Mouse (Mus musculus) heart, embryonic 16.5 days (tissue): Measurements from ENCODE around the gene Ube2m. TPM values are rescaled to one million over a fixed set of nuclear protein-coding genes. Genes with fewer than 3 reads are reported as not detected.
A peak's percentile ranks its signal among the peaks of the same experiment; 100 is the strongest.

Source experiments
- ATAC-seq: fragments of 200-750 bp; cut with Nextera tagmentation; replicated peaks from 2 replicates; pipeline ENCODE4 v1.8.0; 2017; ENCODE audit warnings: moderate number of reproducible peaks; ENCODE audit not compliant: insufficient read depth, low FRiP score; ENCODE audit errors: extremely low read depth
- H3K27ac ChIP-seq: fragments of 300-500 bp; sonication (generic); 2 replicates; pipeline ENCODE4 v1.5.1; 2014; ENCODE audit warnings: mild to moderate bottlenecking, low read length, control low read depth, moderate library complexity
- H3K27me3 ChIP-seq: fragments of 300-500 bp; sonication (generic); 2 replicates; pipeline ENCODE4 v1.6.1; 2014; ENCODE audit warnings: low read length, mixed read lengths; ENCODE audit not compliant: control insufficient read depth, insufficient read depth
- H3K36me3 ChIP-seq: fragments of 300-500 bp; sonication (generic); 2 replicates; pipeline ENCODE4 v1.6.1; 2014; ENCODE audit not compliant: control insufficient read depth, insufficient read depth
- H3K4me1 ChIP-seq: fragments of 300-500 bp; sonication (generic); 2 replicates; pipeline ENCODE4 v1.6.1; 2014; ENCODE audit warnings: low read length, mixed read lengths; ENCODE audit not compliant: control insufficient read depth, insufficient read depth
- H3K4me2 ChIP-seq: fragments of 300-500 bp; sonication (generic); 2 replicates; pipeline ENCODE4 v1.6.1; 2014; ENCODE audit warnings: low read depth, mild to moderate bottlenecking, control low read depth, low read length
- H3K4me3 ChIP-seq: fragments of 300-500 bp; sonication (generic); 2 replicates; pipeline ENCODE4 v1.5.1; 2014; ENCODE audit warnings: mild to moderate bottlenecking, control low read depth, low read length
- H3K9ac ChIP-seq: fragments of 300-500 bp; sonication (generic); 2 replicates; pipeline ENCODE4 v1.6.1; 2014; ENCODE audit warnings: low read length, control low read depth
- H3K9me3 ChIP-seq: fragments of 300-500 bp; sonication (generic); replicated peaks from 2 replicates; pipeline ENCODE4 v1.6.1; 2016; ENCODE audit warnings: low read length; ENCODE audit not compliant: control insufficient read depth
- WGBS: fragments of 180-500 bp; shearing (Covaris S2); extraction: QIAGEN DNeasy Blood & Tissue Kit; methylation state at CpG from one replicate; pipeline ENCODE4 v1.1.7; 2014; 5-methylcytosine and 5-hydroxymethylcytosine counted together
- polyA plus RNA-seq: library from polyadenylated mRNA; unstranded; fragments of >200 nt; fragmentation: Nextera tagmentation; extraction: Ambion mirVana; gene quantifications from 2 replicates; pipeline ENCODE4 v1.2.1, GENCODE M21; 2015

The Ube2m gene
- polyA plus RNA-seq, 1 experiment from 2014 or later: 49.0 TPM

DNA sequence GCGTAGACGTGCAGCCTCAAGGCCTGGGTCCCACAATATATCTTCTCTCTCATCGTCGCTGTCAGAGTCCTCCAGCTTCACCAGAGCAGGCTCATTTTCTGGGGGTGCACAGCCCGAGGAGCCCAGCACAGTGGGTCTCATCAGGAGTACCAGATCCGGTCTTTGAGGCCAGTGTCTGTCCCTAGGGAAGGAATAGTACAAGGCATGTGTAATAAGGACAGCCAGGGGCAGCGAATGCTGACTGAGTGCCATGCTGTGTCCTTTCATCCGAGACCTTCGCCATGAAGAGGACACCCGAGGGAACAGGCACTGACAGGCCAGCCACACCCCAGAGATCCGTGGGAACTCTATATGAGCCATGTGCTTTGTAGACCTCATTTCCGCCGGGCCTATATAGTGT, 14.9 kb upstream of the Ube2m start:
- Histone ChIP-seq H3K27me3 (no peaks in the 10 kb centered on the region), H3K9me3 (no peaks in the 10 kb centered on the region), H3K27ac (no peak overlapping the region), H3K36me3 (no peaks in the 10 kb centered on the region), H3K4me3 (no peak overlapping the region), H3K9ac (no peak overlapping the region), H3K4me1 (peaks cover 4% of the 10 kb centered on the region; the same call in 1 of the 2 replicates), H3K4me2 (no peak overlapping the region)
- ATAC-seq: no peak
- 87% methylated on average over 13 of the region's 13 CpGs for WGBS

DNA sequence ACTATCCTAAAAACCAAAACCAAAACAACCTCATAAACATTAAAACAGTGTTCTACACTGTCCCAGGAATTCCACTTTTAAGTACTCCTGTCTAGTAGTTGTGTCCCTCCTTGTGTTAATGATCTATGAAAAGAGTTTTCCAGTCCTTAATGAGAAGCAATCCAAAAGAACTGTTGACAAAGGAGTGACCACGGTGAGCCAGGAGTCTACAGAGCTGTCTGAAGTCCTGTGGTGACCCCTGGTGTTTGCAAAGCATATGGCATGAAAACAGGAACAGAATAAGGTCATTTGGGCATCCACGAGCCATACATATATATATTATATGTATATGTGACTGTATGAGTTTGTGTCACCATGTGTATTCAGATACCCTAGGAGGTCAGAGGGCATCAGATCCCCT, 8.0 kb upstream of the Ube2m start:
- H3K9me3 ChIP-seq: peaks cover 6% of the 10 kb centered on the region; the same call in 1 of the 2 replicates
- H3K4me1 ChIP-seq: no peaks in the 10 kb centered on the region
- no peak overlapping the region for H3K27ac ChIP-seq
- no peak overlapping the region for H3K4me2 ChIP-seq
- no peak overlapping the region for H3K9ac ChIP-seq
- no peak overlapping the region for H3K4me3 ChIP-seq
- H3K36me3 ChIP-seq: no peaks in the 10 kb centered on the region
- ATAC-seq: peak; percentile 71
- WGBS: 0% methylated on average over 2 of the region's 2 CpGs
- H3K27me3 ChIP-seq: peaks cover 31% of the 10 kb centered on the region

DNA sequence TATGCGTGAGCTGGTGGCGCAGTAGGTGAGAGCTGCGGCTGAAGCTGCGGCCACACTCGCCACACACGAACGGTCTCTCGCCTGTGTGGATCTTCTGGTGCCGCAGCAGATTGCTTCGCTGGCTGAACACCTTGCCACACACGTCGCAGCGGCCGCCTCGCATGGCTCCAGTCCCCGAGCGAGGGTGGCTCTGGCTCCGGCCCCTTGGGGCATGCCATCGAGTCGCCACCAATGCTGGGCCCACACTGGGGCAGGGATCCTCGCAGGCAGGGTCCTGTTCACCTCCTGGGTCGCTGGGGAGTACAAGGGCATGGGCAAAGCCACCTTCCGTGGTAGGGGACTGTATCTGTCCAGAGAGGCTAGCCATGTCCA, 6.2 kb upstream of the Ube2m start:
- peaks cover 6% of the 10 kb centered on the region; the same call in 1 of the 2 replicates for H3K9me3 ChIP-seq
- no peaks in the 10 kb centered on the region for H3K36me3 ChIP-seq
- H3K27me3 ChIP-seq: peaks cover 31% of the 10 kb centered on the region
- WGBS: 4% methylated on average over 23 of the region's 23 CpGs
- peak overlapping the region; percentile 87 for H3K4me2 ChIP-seq
- H3K4me3 ChIP-seq: peak overlapping the region; percentile 54
- H3K4me1 ChIP-seq: peaks cover 3% of the 10 kb centered on the region
- H3K27ac ChIP-seq: no peak overlapping the region
- peak overlapping the region; percentile 70 for H3K9ac ChIP-seq
- ATAC-seq: no peak

DNA sequence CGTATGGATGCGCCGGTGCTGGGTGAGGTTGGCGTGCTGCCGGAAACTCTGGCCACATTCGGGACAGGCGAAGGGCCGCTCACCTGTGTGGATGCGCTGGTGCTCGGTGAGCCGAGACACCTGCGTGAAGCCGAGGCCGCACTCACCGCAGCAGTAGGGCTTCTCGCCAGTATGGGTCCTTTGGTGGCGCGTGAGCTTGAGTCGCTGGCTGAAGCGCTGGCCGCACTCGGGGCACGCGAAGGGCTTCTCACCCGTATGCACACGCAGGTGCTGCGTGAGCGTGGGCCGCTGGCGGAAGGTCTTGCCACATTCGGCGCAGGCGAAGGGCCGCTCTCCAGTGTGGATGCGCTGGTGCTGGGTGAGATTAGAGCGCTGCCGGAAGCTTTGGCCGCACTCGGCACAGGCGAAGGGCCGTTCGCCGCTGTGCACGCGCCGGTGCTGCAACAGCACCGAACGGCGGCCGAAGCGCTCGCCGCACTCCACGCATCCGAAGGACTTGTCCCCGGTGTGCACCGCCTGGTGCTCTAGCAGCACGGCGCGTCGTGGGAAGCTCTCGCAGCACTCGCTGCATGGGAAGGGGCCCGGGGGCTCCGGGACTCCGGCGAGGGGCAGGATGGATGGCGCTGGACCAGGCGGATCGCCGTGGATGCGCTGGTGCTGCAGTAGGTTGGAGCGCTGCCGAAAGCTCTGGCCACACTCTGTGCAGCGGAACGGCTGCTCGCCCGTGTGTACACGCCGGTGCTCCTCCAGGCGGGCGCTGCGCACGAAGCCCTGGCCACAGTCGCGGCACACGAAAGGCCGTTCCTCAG, 5.6 kb upstream of the Ube2m start:
- Histone ChIP-seq H3K9ac (peak overlapping the region; percentile 70), H3K36me3 (no peaks in the 10 kb centered on the region), H3K27ac (no peak overlapping the region), H3K4me1 (peaks cover 9% of the 10 kb centered on the region), H3K4me2 (peak overlapping the region; percentile 87), H3K27me3 (peaks cover 31% of the 10 kb centered on the region), H3K4me3 (peak overlapping the region; percentile 54), H3K9me3 (peaks cover 6% of the 10 kb centered on the region; the same call in 1 of the 2 replicates)
- ATAC-seq: 0 out of 2 replicates have a peak, but pooled peaks have one; percentile 19
- 6% methylated on average over 88 of the region's 88 CpGs for WGBS

DNA sequence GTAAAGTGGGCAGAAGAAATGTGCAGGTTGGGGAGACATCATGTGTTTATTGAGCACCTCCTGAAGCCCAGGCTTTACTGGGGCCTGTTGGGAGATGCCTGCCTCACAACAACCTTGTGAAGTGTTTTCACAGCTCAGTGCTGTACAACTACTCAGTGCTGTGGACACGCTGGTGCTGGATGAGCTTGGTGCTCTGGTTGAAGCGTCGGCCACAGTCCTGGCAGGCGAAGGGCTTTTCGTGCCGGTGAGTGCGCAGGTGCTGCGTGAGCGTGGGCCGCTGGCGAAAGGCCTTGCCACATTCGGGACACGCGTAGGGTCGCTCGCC, 5.0 kb upstream of the Ube2m start:
- peaks cover 9% of the 10 kb centered on the region for H3K4me1 ChIP-seq
- peaks cover 6% of the 10 kb centered on the region; the same call in 1 of the 2 replicates for H3K9me3 ChIP-seq
- peak overlapping the region; percentile 87; the same call in 1 of the 2 replicates for H3K4me2 ChIP-seq
- no peak for ATAC-seq
- no peak overlapping the region for H3K27ac ChIP-seq
- H3K9ac ChIP-seq: no peak overlapping the region
- H3K4me3 ChIP-seq: peak overlapping the region; percentile 54
- H3K27me3 ChIP-seq: peaks cover 31% of the 10 kb centered on the region
- H3K36me3 ChIP-seq: no peaks in the 10 kb centered on the region
- WGBS: 42% methylated on average over 16 of the region's 16 CpGs

DNA sequence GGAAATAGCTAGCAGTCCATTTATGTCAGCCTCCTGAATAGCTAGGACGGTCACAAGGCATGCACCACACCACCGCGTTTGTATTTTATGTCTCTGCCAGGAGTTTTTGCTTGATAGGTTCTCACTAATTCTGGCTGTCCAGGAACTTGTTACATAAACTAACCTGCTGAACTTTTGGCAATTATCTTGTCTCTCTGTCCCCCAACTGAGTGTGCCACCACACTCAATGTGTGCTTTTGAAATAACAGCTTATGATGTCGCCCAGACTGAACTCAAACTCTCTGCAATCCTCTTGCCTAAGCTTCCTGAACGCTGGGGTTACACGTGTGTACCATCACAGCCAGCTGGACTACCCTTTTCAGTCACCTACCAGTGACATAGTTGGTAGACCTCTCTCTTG, 4.4 kb upstream of the Ube2m start:
- no peak for ATAC-seq
- no peak overlapping the region for H3K9ac ChIP-seq
- 62% methylated on average over 6 of the region's 6 CpGs for WGBS

DNA sequence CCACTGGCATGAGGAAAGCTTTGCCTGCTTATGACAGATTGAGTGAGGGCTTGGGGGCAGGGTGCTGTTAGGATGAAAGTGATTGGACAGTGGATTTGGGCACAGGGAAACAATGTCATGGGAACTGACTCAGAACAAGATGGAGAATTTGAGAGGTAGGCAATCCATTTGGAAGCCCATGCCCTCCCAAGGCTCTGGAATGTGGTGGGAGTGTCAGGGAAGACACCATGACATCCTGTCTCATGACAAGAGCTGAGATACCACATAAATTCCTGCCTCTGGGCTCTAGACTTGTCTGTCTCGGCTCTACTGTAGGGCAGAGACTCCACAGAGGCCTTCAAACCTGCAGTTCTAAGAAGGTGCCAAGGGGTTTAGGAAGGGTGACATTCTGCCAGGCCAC, 3.2 kb upstream of the Ube2m start:
- H3K27ac ChIP-seq: no peak overlapping the region
- peaks cover 17% of the 10 kb centered on the region for H3K4me1 ChIP-seq
- no peak for ATAC-seq
- H3K36me3 ChIP-seq: no peaks in the 10 kb centered on the region; the same call in 1 of the 2 replicates
- peaks cover 31% of the 10 kb centered on the region for H3K27me3 ChIP-seq
- H3K9ac ChIP-seq: no peak overlapping the region
- no peak overlapping the region for H3K4me3 ChIP-seq
- 59% methylated on average over 1 of the region's 1 CpGs for WGBS
- H3K4me2 ChIP-seq: no peak overlapping the region
- peaks cover 6% of the 10 kb centered on the region; the same call in 1 of the 2 replicates for H3K9me3 ChIP-seq

More for the DNA sequence above, 4.4 kb upstream of the Ube2m start:
- H3K9me3 ChIP-seq: peaks cover 6% of the 10 kb centered on the region; the same call in 1 of the 2 replicates
- no peak overlapping the region for H3K4me2 ChIP-seq
- peaks cover 31% of the 10 kb centered on the region for H3K27me3 ChIP-seq
- H3K4me3 ChIP-seq: no peak overlapping the region
- H3K4me1 ChIP-seq: peaks cover 9% of the 10 kb centered on the region
- H3K27ac ChIP-seq: no peak overlapping the region
- no peaks in the 10 kb centered on the region for H3K36me3 ChIP-seq

DNA sequence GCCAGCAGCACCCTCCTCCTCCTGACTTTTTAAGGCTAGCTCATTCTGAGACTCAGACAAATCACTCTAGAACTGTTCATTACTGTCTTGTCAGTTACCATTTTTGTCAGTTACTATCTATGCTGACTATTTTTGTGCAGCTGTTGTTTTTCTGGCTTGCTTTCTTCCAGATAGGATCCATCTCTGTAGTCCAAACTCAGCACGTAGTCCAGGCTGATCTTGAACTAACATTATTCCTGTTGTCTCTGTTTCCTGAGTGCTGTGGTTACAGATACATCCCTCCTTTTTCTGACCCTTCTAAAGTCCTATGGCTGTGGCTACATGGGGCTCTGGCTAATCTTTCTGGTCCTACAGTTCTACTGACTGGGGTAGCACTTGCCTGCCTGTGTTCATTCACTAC, 1.1 kb upstream of the Ube2m start:
- Histone ChIP-seq H3K4me3 (peak overlapping the region; percentile 87), H3K36me3 (peaks cover 12% of the 10 kb centered on the region), H3K27ac (peak overlapping the region; percentile 99), H3K4me1 (peaks cover 22% of the 10 kb centered on the region), H3K4me2 (peak overlapping the region; percentile 92), H3K9ac (peak overlapping the region; percentile 90), H3K9me3 (peaks cover 6% of the 10 kb centered on the region; the same call in 1 of the 2 replicates), H3K27me3 (peaks cover 17% of the 10 kb centered on the region)
- no peak for ATAC-seq
- WGBS: 54% methylated on average over 1 of the region's 1 CpGs

DNA sequence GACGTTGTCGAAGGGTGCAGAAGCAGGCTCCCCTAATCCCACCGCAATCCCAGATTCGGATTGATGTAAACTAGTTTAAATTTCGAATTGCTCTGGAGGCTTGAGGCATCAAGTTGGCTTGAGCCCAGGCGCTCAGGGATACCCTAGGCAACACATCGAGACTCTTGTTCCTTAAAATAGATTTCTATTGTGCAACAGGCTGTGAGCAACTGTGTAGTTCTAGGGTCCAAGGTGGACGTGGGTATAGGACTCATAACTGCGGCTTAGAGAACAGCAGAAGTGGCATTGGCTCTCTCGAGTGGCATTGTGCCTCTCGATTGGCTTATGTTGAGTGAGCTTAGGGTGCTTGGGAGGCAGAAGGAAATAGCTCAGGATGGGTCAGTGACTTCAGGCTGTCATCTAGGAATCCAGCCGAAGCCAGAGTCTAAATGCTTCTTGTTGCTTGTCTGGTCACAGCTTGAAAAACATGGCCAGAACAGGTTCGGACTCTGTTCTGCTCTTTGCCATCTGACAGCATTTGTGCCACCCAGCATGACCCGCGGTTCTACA, 620 bp upstream of the Ube2m start:
- WGBS: 13% methylated on average over 15 of the region's 15 CpGs
- peak overlapping the region; percentile 99 for H3K27ac ChIP-seq
- H3K27me3 ChIP-seq: peaks cover 15% of the 10 kb centered on the region
- peak overlapping the region; percentile 87 for H3K4me3 ChIP-seq
- H3K9me3 ChIP-seq: peaks cover 6% of the 10 kb centered on the region; the same call in 1 of the 2 replicates
- ATAC-seq: no peak
- H3K4me2 ChIP-seq: peak overlapping the region; percentile 92
- peak overlapping the region; percentile 90 for H3K9ac ChIP-seq
- peaks cover 25% of the 10 kb centered on the region for H3K4me1 ChIP-seq
- peaks cover 12% of the 10 kb centered on the region for H3K36me3 ChIP-seq
